Comparison of ENCODE assay signal across 20 mouse cellular contexts in genomic region chr4:43341276-43341891, GRCm38 (mm10). TPM values are rescaled to one million over a fixed set of nuclear protein-coding genes. Genes with fewer than 3 reads are reported as not detected.
A peak's percentile ranks its signal among the peaks of the same experiment; 100 is the strongest.
DNase-seq lines count a peak whose midpoint lies in the region; ATAC-seq and TF ChIP-seq lines count a peak whose summit lies in the region.
"Had no signal": no experiment of that assay in that cellular context is flagged by ENCODE, and none has a peak within 500 bp of the region (broad histone marks: within the 10 kb centered on the region; RNA-seq: fewer than 3 reads in every experiment).

No protein-coding gene starts in this region.

- peak; percentile 31; the same call in 1 of the 2 replicates for TF ChIP-seq CTCF in lung, postnatal 0 days (IDR thresholded peaks at IDR 0.05)

- H3K4me1 ChIP-seq in hindbrain, embryonic 11.5 days (replicated peaks; ENCODE audit: control insufficient read depth, insufficient read depth, low read length), result no peaks in the 10 kb centered on the region
- no peaks in the 10 kb centered on the region for H3K4me1 ChIP-seq in hindbrain, embryonic 10.5 days (replicated peaks)
- H3K4me1 ChIP-seq in lung, postnatal 0 days (ENCODE audit: insufficient read depth, low read depth, low read length), result no peaks in the 10 kb centered on the region
- H3K4me1 ChIP-seq: forebrain, embryonic 10.5 days; intestine, embryonic 15.5 days; limb, embryonic 15.5 days had no signal

- H3K9ac ChIP-seq in hindbrain, embryonic 11.5 days (ENCODE audit: low read depth, low read length), result no peak overlapping the region
- H3K9ac ChIP-seq in lung, postnatal 0 days (replicated peaks; ENCODE audit: low read depth), result no peak overlapping the region
- H3K9ac ChIP-seq: hindbrain, embryonic 14.5 days; intestine, embryonic 15.5 days; limb, embryonic 15.5 days had no signal

- ATAC-seq in hindbrain, embryonic 11.5 days (ENCODE audit: low FRiP score), result no peak
- no peak for ATAC-seq in lung, postnatal 0 days
- ATAC-seq: intestine, embryonic 15.5 days; Patski had no signal

- DNase-seq in hindbrain, embryonic 11.5 days (ENCODE audit: low spot score), result peak; percentile 13
- DNase-seq in hindbrain, embryonic 10.5 days (ENCODE audit: low spot score), result no peak
- no peak for DNase-seq in lung, postnatal 0 days (ENCODE audit: low spot score)
- no peak for DNase-seq in lung, postnatal 10 days
- DNase-seq in R1 (ENCODE audit: low read depth, low spot score), result peak; percentile 53
- DNase-seq in retina, embryonic 14.5 days (ENCODE audit: low spot score), result peak; percentile 51
- no peak for DNase-seq in thymus, postnatal 14 days
- no peak for DNase-seq in gastrocnemius, adult 8-10 months (ENCODE audit: low spot score in 2 of 2)
- DNase-seq: B cell, adult 2 months; cerebellum, adult 8-10 months; heart, postnatal 10 days; lung, postnatal 4 days; right cerebral cortex, postnatal 4 days; thymus, postnatal 25 days had no signal

- H3K27ac ChIP-seq in hindbrain, embryonic 11.5 days (ENCODE audit: low read depth, low read length), result no peak overlapping the region
- H3K27ac ChIP-seq in hindbrain, embryonic 10.5 days, result no peak overlapping the region
- H3K27ac ChIP-seq in lung, postnatal 0 days (ENCODE audit: low read length), result no peak overlapping the region
- H3K27ac ChIP-seq: forebrain, embryonic 10.5 days; hindbrain, embryonic 14.5 days; intestine, embryonic 15.5 days; limb, embryonic 15.5 days had no signal

- no peak overlapping the region for H3K4me2 ChIP-seq in hindbrain, embryonic 11.5 days (replicated peaks; ENCODE audit: low read depth, low read length)
- no peak overlapping the region for H3K4me2 ChIP-seq in lung, postnatal 0 days (replicated peaks; ENCODE audit: low read depth, low read length)
- H3K4me2 ChIP-seq: heart, embryonic 11.5 days; hindbrain, embryonic 14.5 days; intestine, embryonic 15.5 days; limb, embryonic 15.5 days had no signal

- H3K27me3 ChIP-seq in hindbrain, embryonic 11.5 days (ENCODE audit: control insufficient read depth, insufficient read depth, low read length), result no peaks in the 10 kb centered on the region
- no peaks in the 10 kb centered on the region for H3K27me3 ChIP-seq in hindbrain, embryonic 10.5 days (ENCODE audit: insufficient read depth, poor library complexity, severe bottlenecking)
- H3K27me3 ChIP-seq in lung, postnatal 0 days (replicated peaks; ENCODE audit: insufficient read depth, low read length), result no peaks in the 10 kb centered on the region
- H3K27me3 ChIP-seq: intestine, embryonic 15.5 days; limb, embryonic 15.5 days; Patski had no signal

- H3K9me3 ChIP-seq in hindbrain, embryonic 11.5 days (ENCODE audit: control insufficient read depth, low read length), result no peaks in the 10 kb centered on the region
- peaks cover 6% of the 10 kb centered on the region for H3K9me3 ChIP-seq in hindbrain, embryonic 10.5 days
- peaks cover 3% of the 10 kb centered on the region; the same call in 1 of the 2 replicates for H3K9me3 ChIP-seq in lung, postnatal 0 days (ENCODE audit: low read length)
- H3K9me3 ChIP-seq: intestine, embryonic 15.5 days had no signal

- WGBS in hindbrain, embryonic 11.5 days, result 56% methylated on average over 7 of the region's 7 CpGs
- WGBS in hindbrain, embryonic 10.5 days, result 61% methylated on average over 7 of the region's 7 CpGs
- 80% methylated on average over 7 of the region's 7 CpGs for WGBS in lung, postnatal 0 days

- H3K4me3 ChIP-seq in hindbrain, embryonic 11.5 days (ENCODE audit: low read depth, low read length), result no peak overlapping the region
- H3K4me3 ChIP-seq in hindbrain, embryonic 10.5 days, result no peak overlapping the region
- no peak overlapping the region for H3K4me3 ChIP-seq in lung, postnatal 0 days (ENCODE audit: low read depth, low read length)
- H3K4me3 ChIP-seq: forebrain, embryonic 10.5 days; intestine, embryonic 15.5 days; limb, embryonic 15.5 days had no signal

- TF ChIP-seq EP300 in lung, postnatal 0 days (IDR thresholded peaks at IDR 0.05), result no peak

- H3K36me3 ChIP-seq in hindbrain, embryonic 11.5 days (ENCODE audit: control insufficient read depth, insufficient read depth, low read length), result no peaks in the 10 kb centered on the region
- H3K36me3 ChIP-seq in hindbrain, embryonic 10.5 days, result no peaks in the 10 kb centered on the region
- H3K36me3 ChIP-seq in lung, postnatal 0 days (ENCODE audit: insufficient read depth, low read length), result no peaks in the 10 kb centered on the region
- H3K36me3 ChIP-seq: forebrain, embryonic 10.5 days; intestine, embryonic 15.5 days; limb, embryonic 15.5 days had no signal

RNA-seq across cellular contexts. Expression of gene Rusc2, which starts 40.4 kb away (rescaled TPM):
- 15.8 and 19.1 TPM in 2 replicates for polyA plus RNA-seq in hindbrain, embryonic 11.5 days (2014; fragmentation: Nextera tagmentation; extraction: Ambion mirVana)
- 12.5 and 33.4 TPM in 2 replicates for polyA plus RNA-seq in hindbrain, embryonic 10.5 days (2016; fragmentation: Nextera tagmentation; extraction: Ambion mirVana)
- 22.2 and 23.4 TPM in 2 replicates for polyA plus RNA-seq in lung, postnatal 0 days (2015; fragmentation: Nextera tagmentation; extraction: Ambion mirVana)
- total RNA-seq in gastrocnemius, adult 8-10 months (2022), result 10 to 100 TPM; 21.5 to 25.4 (median 23.3) TPM

Comparison
In these comparisons a context has a peak if more than half of its experiments do, and no peak if none do; other contexts are left out.
1. DNase-seq: peak in hindbrain, embryonic 11.5 days (single experiment), R1 (single experiment) and retina, embryonic 14.5 days (single experiment); none in hindbrain, embryonic 10.5 days (single experiment), lung, postnatal 0 days (single experiment), lung, postnatal 10 days (single experiment), thymus, postnatal 14 days (single experiment) and gastrocnemius, adult 8-10 months (0 of 2).